Mouse (Mus musculus) cerebellum, adult 9-11 months (tissue): ENCODE data around the gene Adprh.

Source experiments
- DNase-seq: peaks from one replicate; pipeline ENCODE4 v3.0.0; 2022

The Adprh gene

GRCm38 (mm10) chr16:38439190-38439589 is 13.3 kb downstream of the Adprh start:
- no peak for DNase-seq

GRCm38 (mm10) chr16:38434295-38434795 is 18.2 kb downstream of the Adprh start:
- no peak for DNase-seq

GRCm38 (mm10) chr16:38433514-38433913 is 19.0 kb downstream of the Adprh start:
- no peak for DNase-seq

- no peak for DNase-seq
These were observed 19.7 kb downstream of the Adprh start, which contains the start of gene Pla1a for GRCm38 (mm10) chr16:38432498-38433425. Gene Pla1a, minus strand, starts transcription at chr16:38433145.

- DNase-seq, result no peak
These were observed 20.9 kb downstream of the Adprh start for GRCm38 (mm10) chr16:38431446-38432185.

GRCm38 (mm10) chr16:38425799-38426198 is 26.7 kb downstream of the Adprh start:
- no peak for DNase-seq

- DNase-seq, result no peak
These were observed 27.1 kb downstream of the Adprh start for GRCm38 (mm10) chr16:38425374-38425773.

- no peak for DNase-seq
These were observed 37.5 kb downstream of the Adprh start for GRCm38 (mm10) chr16:38414953-38415352.

GRCm38 (mm10) chr16:38408416-38408815 is 44.1 kb downstream of the Adprh start:
- no peak for DNase-seq

GRCm38 (mm10) chr16:38407584-38407983 is 44.9 kb downstream of the Adprh start:
- DNase-seq, result no peak

GRCm38 (mm10) chr16:38406708-38407107 is 45.8 kb downstream of the Adprh start:
- DNase-seq, result no peak

- no peak for DNase-seq
These were observed 46.2 kb downstream of the Adprh start for GRCm38 (mm10) chr16:38406293-38406692.

GRCm38 (mm10) chr16:38403639-38404038 is 48.9 kb downstream of the Adprh start:
- DNase-seq, result no peak

GRCm38 (mm10) chr16:38401468-38401867 is 51.0 kb downstream of the Adprh start:
- DNase-seq, result no peak

- no peak for DNase-seq
These were observed 52.1 kb downstream of the Adprh start for GRCm38 (mm10) chr16:38400311-38400960.

GRCm38 (mm10) chr16:38399531-38400231 is 52.8 kb downstream of the Adprh start:
- peak; percentile 15 for DNase-seq

GRCm38 (mm10) chr16:38399076-38399475 is 53.4 kb downstream of the Adprh start:
- DNase-seq, result no peak

GRCm38 (mm10) chr16:38398266-38398665 is 54.2 kb downstream of the Adprh start:
- DNase-seq, result no peak

GRCm38 (mm10) chr16:38396155-38396554 is 56.3 kb downstream of the Adprh start:
- DNase-seq, result peak; percentile 24

- no peak for DNase-seq
These were observed 57.3 kb downstream of the Adprh start for GRCm38 (mm10) chr16:38395060-38395730.

GRCm38 (mm10) chr16:38394191-38394618 is 58.3 kb downstream of the Adprh start:
- no peak for DNase-seq
